Mouse (Mus musculus): Measurements from ENCODE around the gene Gna14.

The Gna14 gene

DNA sequence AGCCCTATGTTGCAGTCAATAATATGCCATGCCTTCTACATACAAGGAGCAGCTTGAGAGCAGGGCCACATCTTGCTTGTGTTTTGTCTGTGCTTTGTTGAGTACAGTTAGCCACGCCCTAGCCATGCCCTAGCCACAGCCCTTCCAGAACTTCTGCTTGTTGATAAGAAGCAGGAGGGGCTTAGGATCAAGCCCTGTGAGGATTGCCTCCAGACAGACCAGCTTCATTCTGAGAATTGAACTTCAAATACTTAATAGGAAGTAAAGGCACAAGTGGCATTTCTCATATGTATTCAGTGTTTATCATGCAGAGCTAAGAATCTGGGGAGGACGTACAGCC is 75.5 kb downstream of the Gna14 start:
- DNase-seq (ENCODE audit: low spot score in 2 of 2), result no peak

GRCm38 (mm10) chr19:16514201-16514600 is 78.6 kb downstream of the Gna14 start:
- DNase-seq (ENCODE audit: low spot score in 2 of 2), result no peak

- no peak for DNase-seq (ENCODE audit: low spot score in 2 of 2)
Measured at GRCm38 (mm10) chr19:16518569-16518968, 83.0 kb downstream of the Gna14 start.

- no peak for DNase-seq (ENCODE audit: low spot score in 2 of 2)
Measured at GRCm38 (mm10) chr19:16520608-16521007, 85.0 kb downstream of the Gna14 start.

- no peak for DNase-seq (ENCODE audit: low spot score in 2 of 2)
Measured at GRCm38 (mm10) chr19:16526302-16526880, 90.8 kb downstream of the Gna14 start.

DNA sequence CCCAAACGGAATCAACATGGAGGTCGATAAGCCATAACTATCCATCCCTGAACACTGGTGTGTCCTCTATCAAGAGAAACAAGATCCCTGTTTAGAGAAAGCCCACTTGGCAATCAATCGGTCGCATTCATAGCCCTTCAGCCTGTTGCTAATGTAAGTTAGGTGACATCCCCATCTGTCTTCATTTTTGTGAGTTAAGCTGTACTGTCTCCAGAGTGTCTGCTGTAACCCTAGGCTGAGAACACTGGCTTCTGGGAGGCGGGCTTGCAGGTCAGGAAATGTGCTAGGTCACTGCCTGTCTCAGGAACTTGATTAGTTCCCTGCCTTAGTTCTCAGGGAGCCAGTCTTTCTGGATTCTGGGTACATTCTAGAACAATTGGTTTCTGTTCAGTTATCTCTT is 91.5 kb downstream of the Gna14 start:
- DNase-seq (ENCODE audit: low spot score in 2 of 2), result no peak

DNA sequence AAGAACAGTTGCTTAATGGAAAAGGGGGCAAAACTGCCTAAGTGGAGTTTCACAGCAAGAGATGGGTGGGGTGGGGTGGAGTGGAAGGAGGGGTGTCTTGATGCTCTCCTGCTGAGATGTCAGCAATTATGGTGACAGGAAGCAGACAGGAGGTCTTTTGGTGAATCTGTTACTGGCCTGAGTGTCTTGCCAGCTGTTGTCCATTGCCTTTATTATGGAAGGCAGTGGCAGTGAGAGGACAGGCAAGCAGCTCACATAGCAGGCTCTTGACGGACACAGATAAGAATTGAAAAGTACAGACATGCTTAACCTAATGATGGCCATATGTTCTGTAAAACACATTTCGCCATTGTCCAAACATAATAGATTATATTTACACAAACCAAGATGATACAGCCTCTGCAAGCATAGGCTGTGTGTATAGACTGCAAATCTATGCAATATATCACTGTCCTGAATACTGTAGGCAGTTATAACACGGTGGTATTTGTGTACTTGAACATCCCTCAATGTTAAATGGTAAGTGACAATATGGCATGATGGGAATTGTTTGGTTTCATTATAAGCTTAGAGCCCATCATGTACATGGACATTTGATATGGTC is 92.8 kb downstream of the Gna14 start:
- no peak for DNase-seq (ENCODE audit: low spot score in 2 of 2)

GRCm38 (mm10) chr19:16529293-16529920 is 93.8 kb downstream of the Gna14 start:
- DNase-seq (ENCODE audit: low spot score in 2 of 2), result no peak

- DNase-seq (ENCODE audit: low spot score in 2 of 2), result no peak
Measured at GRCm38 (mm10) chr19:16529999-16530398, 94.4 kb downstream of the Gna14 start.

DNA sequence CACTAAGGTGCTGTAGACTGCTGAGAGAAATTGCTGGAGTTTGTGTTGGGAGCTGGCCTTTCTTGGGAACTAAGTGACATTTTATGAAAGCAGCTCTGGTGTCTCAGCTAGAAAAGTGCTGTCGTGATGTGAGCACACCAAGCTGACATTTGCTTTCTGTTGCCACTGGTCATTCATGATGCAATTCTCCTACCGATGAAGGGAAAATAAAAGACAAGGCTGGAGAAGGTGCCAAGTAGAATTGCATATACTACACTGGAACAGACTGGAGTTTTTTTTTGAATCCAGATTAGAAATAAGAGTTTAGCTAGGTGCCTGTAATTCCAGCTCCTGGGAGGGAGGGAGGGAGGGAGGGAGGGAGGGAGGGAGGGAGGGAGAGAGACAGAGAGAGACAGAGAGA is 98.7 kb downstream of the Gna14 start:
- no peak for DNase-seq (ENCODE audit: low spot score in 2 of 2)

- DNase-seq (ENCODE audit: low spot score in 2 of 2), result no peak
Measured at GRCm38 (mm10) chr19:16538416-16538815, 102.9 kb downstream of the Gna14 start.

DNA sequence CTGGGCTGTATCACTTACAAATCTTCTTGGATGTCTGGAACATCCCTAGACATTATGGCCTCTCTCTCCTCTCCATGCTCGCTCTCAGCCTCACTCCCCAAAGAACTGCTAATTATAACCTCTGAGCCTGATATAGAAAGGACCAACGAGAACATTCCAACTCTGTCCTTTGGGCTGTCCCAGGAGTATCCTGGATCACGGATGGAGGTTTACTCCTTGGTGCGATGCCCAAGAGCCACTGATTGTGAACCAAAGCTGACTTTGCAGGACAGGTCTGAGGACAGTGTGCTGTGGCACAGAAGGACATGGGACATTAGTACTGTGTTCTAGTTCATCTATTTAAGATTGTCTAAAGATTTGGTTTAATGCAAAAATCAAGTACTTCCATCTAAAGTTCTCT is 108.1 kb downstream of the Gna14 start:
- DNase-seq (ENCODE audit: low spot score in 2 of 2), result no peak

GRCm38 (mm10) chr19:16556988-16557387 is 121.4 kb downstream of the Gna14 start:
- no peak for DNase-seq (ENCODE audit: low spot score in 2 of 2)

DNA sequence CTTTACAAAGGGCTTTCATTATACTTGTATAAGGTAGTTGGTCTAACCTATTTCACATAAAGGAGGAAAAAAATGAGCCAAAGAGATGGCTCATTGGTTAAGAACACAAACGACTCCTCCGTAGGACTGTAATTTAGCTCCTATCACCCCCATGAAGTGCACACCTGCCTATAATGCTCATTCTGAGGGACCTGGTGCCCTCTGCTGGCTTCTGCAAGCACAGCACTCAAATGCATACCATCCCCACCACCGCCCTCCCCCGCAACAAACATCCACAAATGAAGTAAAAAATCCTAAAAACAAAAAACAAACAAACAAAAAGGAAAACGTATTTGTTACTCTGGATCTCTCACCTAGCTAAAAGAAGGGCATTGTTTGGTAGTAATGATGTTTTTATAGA is 122.4 kb downstream of the Gna14 start:
- no peak for DNase-seq (ENCODE audit: low spot score in 2 of 2)

GRCm38 (mm10) chr19:16558570-16558969 is 123.0 kb downstream of the Gna14 start:
- DNase-seq (ENCODE audit: low spot score in 2 of 2), result no peak

- no peak for DNase-seq (ENCODE audit: low spot score in 2 of 2)
Measured at GRCm38 (mm10) chr19:16559243-16559896, 123.8 kb downstream of the Gna14 start.

DNA sequence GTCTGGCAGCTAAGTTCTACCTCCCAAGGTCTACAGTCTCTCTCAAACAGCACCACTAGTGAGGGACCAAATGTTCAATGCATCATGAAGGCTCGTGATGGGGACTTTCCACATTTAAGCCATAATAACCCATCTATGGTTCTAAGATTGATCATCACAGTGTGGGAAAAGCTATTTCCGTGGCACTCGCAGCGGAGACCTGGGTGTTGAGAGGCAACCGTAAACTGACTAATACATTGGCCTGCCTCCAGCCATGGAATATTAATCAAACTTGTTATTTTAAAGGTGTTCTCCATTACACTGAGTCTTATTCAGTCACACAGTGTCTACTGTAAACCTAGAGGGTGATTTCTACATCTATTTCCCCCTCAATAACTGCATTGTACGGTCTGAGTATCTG is 127.1 kb downstream of the Gna14 start:
- no peak for DNase-seq (ENCODE audit: low spot score in 2 of 2)

DNA sequence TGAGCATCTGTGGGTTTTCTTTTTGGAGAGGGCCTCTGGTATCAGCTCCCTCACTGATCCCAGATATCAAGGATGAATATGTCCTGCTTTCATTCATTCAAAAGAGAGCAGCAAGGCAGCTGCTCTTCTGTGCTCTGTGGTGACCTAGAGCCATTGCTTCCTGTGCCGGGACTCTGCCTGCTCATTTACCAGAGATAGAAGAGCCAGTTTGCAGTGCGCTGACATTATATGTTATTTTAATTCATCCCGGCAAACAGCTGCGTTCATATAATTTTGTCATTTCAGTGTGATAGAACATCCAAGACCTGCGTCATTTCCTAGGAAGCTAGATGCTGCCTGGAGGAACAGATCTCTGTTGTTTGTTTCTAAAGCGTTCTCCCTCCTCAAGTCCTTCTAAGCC is 141.2 kb downstream of the Gna14 start:
- no peak for DNase-seq (ENCODE audit: low spot score in 2 of 2)

DNA sequence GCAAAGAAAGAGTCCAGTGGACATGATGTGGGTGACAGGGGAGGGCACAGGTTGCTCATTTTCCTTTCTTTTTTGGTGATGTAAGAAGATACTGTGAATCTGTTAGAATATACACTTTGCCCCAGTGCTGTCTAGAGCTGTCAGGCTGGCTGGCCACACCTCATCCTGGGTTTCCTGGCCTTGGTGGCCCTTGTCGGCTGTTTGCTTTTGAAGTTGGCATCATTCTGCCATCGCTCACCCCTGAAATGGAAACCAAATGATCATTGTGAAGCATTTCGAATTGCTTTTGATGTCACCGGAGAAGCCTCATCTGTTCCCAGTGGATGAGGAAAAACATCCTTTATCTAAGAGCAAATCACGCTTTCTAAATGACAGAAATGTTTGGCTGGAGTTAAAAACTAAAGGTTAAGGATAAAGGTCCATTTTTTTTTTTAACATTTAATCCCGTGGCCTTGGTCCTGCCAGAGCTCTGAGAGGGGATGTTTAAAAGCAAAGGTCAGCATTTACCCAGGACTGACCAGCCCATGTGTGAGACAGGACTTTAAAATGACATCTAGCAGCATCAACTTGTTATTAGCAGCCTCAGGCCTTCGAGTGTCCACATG is 144.2 kb downstream of the Gna14 start:
- no peak for DNase-seq (ENCODE audit: low spot score in 2 of 2)

GRCm38 (mm10) chr19:16580501-16580900 is 144.9 kb downstream of the Gna14 start:
- no peak for DNase-seq (ENCODE audit: low spot score in 2 of 2)

GRCm38 (mm10) chr19:16584546-16584945 is 149.0 kb downstream of the Gna14 start:
- no peak for DNase-seq (ENCODE audit: low spot score in 2 of 2)

DNA sequence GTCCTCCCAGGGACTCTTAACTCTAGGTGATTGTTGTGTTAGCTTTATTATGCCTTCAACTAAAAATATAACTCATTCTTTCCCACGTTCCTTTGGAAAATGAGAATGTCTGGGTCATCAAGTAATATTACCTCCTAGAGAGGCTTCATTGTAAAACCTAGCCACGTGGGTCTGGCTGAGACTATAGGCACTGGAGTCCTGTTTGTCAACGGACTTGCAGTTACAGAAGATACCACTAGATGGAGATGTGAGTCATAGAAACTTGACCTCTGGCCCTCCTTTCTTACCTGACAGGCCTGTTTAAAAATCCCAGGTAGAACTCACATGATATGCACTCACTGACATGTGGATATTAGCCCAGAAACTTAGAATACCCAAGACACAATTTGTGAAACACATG is 149.8 kb downstream of the Gna14 start:
- no peak for DNase-seq (ENCODE audit: low spot score in 2 of 2)
